Mouse (Mus musculus): ENCODE data around the gene Syt17. TPM values are rescaled to one million over a fixed set of nuclear protein-coding genes. Genes with fewer than 3 reads are reported as not detected.

Gene Syt17
- polyA plus RNA-seq, 1 experiment from 2014 or later = 13.6 TPM

DNA sequence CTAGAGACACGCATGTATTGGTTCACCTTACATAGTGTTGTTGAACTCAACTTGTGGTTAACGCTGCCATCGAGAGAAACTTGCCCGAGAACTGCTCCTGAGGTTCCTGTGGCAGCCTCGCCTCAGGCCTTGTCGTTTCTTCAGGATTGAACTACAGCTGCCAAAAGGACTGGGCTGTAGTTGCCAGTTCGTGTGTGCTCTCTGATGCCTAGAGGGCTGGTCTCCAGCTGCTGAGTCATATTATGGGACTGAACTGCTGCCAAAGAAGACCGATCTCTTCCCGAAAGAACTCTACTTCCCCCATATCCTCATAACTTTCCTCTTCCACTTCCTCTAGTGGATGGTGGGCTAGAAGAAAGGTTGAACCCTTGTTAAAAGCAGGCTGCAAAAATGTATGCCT is 103.3 kb downstream of the Syt17 start:
- ATAC-seq (replicated peaks; ENCODE audit: low FRiP score, low read depth) = no peak
- H3K9me3 ChIP-seq (replicated peaks; ENCODE audit: low read length) = no peaks in the 10 kb centered on the region; the same call in 1 of the 2 replicates
- no peaks in the 10 kb centered on the region for H3K4me1 ChIP-seq (replicated peaks; ENCODE audit: insufficient read depth, low read length)
- no peaks in the 10 kb centered on the region for H3K27me3 ChIP-seq (ENCODE audit: insufficient read depth, low read length)
- no peak for DNase-seq (ENCODE audit: low spot score)
- H3K4me2 ChIP-seq (ENCODE audit: low read length) = no peak overlapping the region
- H3K36me3 ChIP-seq (ENCODE audit: insufficient read depth, low read length) = no peaks in the 10 kb centered on the region
- 76% methylated on average over 9 of the region's 9 CpGs for WGBS
- no peak overlapping the region for H3K27ac ChIP-seq
- no peak for TF ChIP-seq CTCF (IDR thresholded peaks at IDR 0.05; ENCODE audit: low read depth)
- no peak overlapping the region for H3K4me3 ChIP-seq (replicated peaks; ENCODE audit: low read depth, low read length)
- no peak overlapping the region for H3K9ac ChIP-seq (ENCODE audit: low read depth, low read length)

Other genes with a start within 250 kb of the Syt17 start
- gene Smg1, start 204.6 kb downstream of the Syt17 start, polyA plus RNA-seq (2015; fragmentation: Nextera tagmentation; extraction: Ambion mirVana) = 10.7 and 11.3 TPM in 2 replicates
- 4.8 and 5.0 TPM in 2 replicates for gene Itpripl2, start 43.8 kb upstream of the Syt17 start, polyA plus RNA-seq (2015; fragmentation: Nextera tagmentation; extraction: Ambion mirVana)
- 165 and 168 TPM in 2 replicates for gene Coq7, start 85.1 kb upstream of the Syt17 start, polyA plus RNA-seq (2015; fragmentation: Nextera tagmentation; extraction: Ambion mirVana)
- gene Tmc7, start 136.5 kb upstream of the Syt17 start, polyA plus RNA-seq (2015; fragmentation: Nextera tagmentation; extraction: Ambion mirVana) = 1.3 and 1.6 TPM in 2 replicates
- 0.91 and 1.3 TPM in 2 replicates for gene Tmc5, start 149.1 kb upstream of the Syt17 start, polyA plus RNA-seq (2015; fragmentation: Nextera tagmentation; extraction: Ambion mirVana)